Mouse (Mus musculus) ovary, adult 18-20 months (tissue): Measurements from ENCODE around the gene Ankib1.

Experiments
- DNase-seq: peaks from one replicate; pipeline ENCODE4 v3.0.0; 2022; ENCODE audit warnings: low spot score, mixed read lengths

Ankib1 gene

DNA sequence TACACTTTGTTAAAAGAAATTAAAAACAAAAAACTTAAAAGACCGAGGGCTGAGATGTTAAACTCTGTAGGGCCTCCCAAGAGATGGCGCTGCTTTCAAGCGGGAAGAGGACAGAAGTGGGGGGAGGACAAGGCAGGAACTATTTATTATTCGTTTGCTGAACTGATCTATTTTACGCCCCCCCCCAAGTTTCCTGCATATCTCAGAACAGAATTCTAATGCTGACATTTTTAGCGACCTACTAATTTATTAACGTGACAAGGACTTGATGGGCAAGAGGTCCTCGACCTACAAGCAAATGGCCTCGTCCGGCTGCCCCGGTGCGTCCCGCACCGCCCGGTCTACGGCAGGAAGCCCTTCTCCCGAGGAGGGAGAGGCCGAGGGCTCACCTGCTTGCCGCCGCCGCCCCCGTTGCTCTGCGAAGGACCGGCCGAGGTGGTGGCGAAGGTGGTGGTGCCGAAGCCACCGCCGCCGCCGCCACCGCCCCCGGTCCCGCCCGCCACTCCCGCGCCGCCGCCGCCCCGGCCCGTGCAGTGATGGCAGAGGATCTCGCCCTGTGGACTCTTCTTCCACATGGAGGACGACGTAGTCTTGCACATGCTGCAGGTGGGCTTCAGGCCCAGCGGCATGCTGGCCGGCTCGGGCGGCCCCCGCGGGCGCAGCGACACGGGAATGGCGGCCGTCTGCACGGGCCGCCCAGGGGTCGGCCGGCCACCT is 155.6 kb downstream of the Ankib1 start:
- peak; percentile 6 for DNase-seq

DNA sequence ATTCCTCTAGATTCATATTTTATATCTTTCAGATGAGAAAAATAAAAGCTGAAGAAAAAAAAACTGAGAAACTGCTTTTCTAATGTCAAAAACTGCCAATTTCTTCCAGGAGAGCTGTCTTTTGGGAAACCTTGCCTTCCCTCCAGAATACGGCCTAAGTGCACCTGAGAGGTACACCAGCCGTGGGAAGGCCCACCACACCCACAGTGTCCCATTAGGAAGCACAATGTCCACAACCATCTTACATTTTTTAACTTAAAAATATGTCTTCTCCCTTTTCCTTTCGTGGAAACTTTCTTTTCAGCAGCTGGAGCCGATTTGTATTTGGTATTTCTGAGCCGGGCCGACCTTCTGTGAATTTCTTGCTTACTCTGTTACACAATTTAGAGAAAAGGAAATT is 156.2 kb downstream of the Ankib1 start:
- no peak for DNase-seq

- DNase-seq: no peak
Measured at GRCm38 (mm10) chr5:3645326-3645725, 157.4 kb downstream of the Ankib1 start.

- no peak for DNase-seq
Measured at GRCm38 (mm10) chr5:3644621-3645020, 158.1 kb downstream of the Ankib1 start.
